Mouse (Mus musculus) myocyte (in vitro differentiated cells): ENCODE results near the gene Nav3. TPM values are rescaled to one million over a fixed set of nuclear protein-coding genes. Genes with fewer than 3 reads are reported as not detected.

ENCODE experiments used
- H3K27me3 ChIP-seq: one replicate; pipeline ENCODE4 v1.6.1; 2011; ENCODE audit not compliant: control insufficient read depth, insufficient read depth, insufficient read length
- H3K36me3 ChIP-seq: one replicate; pipeline ENCODE4 v1.6.1; 2011; ENCODE audit not compliant: control insufficient read depth, insufficient read depth
- H3K4me2 ChIP-seq: one replicate; pipeline ENCODE4 v1.6.1; 2011; ENCODE audit warnings: low read depth, control low read depth
- H3K4me3 ChIP-seq: one replicate; pipeline ENCODE4 v1.5.1; 2011; ENCODE audit warnings: mild to moderate bottlenecking, control low read depth, moderate library complexity
- H3K79me2 ChIP-seq: one replicate; pipeline ENCODE4 v1.6.1; 2011; ENCODE audit not compliant: control insufficient read depth, insufficient read depth
- H3ac ChIP-seq: one replicate; pipeline ENCODE4 v1.6.1; 2011; ENCODE audit not compliant: control insufficient read depth, insufficient read length
- CEBPB ChIP-seq: IDR thresholded peaks from 2 replicates; pipeline ENCODE4 v1.6.1; 2011; ENCODE audit warnings: mild to moderate bottlenecking, moderate library complexity; ENCODE audit not compliant: poor library complexity, insufficient read depth, severe bottlenecking
- E2F4 ChIP-seq: IDR thresholded peaks from one replicate; pipeline ENCODE4 v1.6.1; 2011; ENCODE audit warnings: mild to moderate bottlenecking, control low read depth, moderate library complexity; ENCODE audit not compliant: insufficient read depth
- MAX ChIP-seq: IDR thresholded peaks from one replicate; pipeline ENCODE4 v1.6.1; 2011; ENCODE audit warnings: low read depth, mild to moderate bottlenecking, control low read depth
- MYOD1 ChIP-seq, 3 experiments: IDR thresholded peaks; one replicate each; pipeline ENCODE4 v1.6.1; 2011; ENCODE audit warnings: control low read depth in 2 of 3, low read depth in 2 of 3, mild to moderate bottlenecking in 2 of 3, moderate library complexity in 1 of 3; ENCODE audit not compliant: insufficient read length in 2 of 3, control insufficient read depth in 1 of 3
- MYOG ChIP-seq, 3 experiments: IDR thresholded peaks; one replicate each; pipeline ENCODE4 v1.6.1; 2011; ENCODE audit warnings: control low read depth in 2 of 3, low read depth in 2 of 3, mild to moderate bottlenecking in 2 of 3; ENCODE audit not compliant: insufficient read length in 2 of 3, control insufficient read depth in 1 of 3, insufficient read depth in 1 of 3
- POLR2A ChIP-seq: IDR thresholded peaks from one replicate; pipeline ENCODE4 v1.6.1; 2011; ENCODE audit warnings: low read depth, mild to moderate bottlenecking, control low read depth, moderate library complexity; ENCODE audit not compliant: insufficient read length
- POLR2AphosphoS2 ChIP-seq: IDR thresholded peaks from one replicate; pipeline ENCODE4 v1.6.1; 2011; ENCODE audit warnings: low read depth, control low read depth; ENCODE audit not compliant: insufficient read length
- REST ChIP-seq: IDR thresholded peaks from one replicate; pipeline ENCODE4 v1.6.1; 2011; ENCODE audit warnings: mild to moderate bottlenecking, control low read depth, moderate library complexity; ENCODE audit not compliant: insufficient read depth, insufficient read length
- SRF ChIP-seq: IDR thresholded peaks from one replicate; pipeline ENCODE4 v1.6.1; 2011; ENCODE audit warnings: low read depth; ENCODE audit not compliant: control insufficient read depth, insufficient read length
- TCF12 ChIP-seq: IDR thresholded peaks from one replicate; pipeline ENCODE4 v1.6.1; 2011; ENCODE audit warnings: mild to moderate bottlenecking, control low read depth; ENCODE audit not compliant: poor library complexity, insufficient read depth, severe bottlenecking
- TCF3 ChIP-seq: IDR thresholded peaks from one replicate; pipeline ENCODE4 v1.6.1; 2011; ENCODE audit warnings: low read depth, control low read depth; ENCODE audit not compliant: insufficient read length
- USF1 ChIP-seq: IDR thresholded peaks from one replicate; pipeline ENCODE4 v1.6.1; 2011; ENCODE audit warnings: low read depth, mild to moderate bottlenecking, control low read depth, moderate library complexity
- polyA plus RNA-seq: library from polyadenylated mRNA; unstranded; fragments of >200 nt; fragmentation: generic; extraction: Trizol; gene quantifications from one replicate; pipeline ENCODE4 v1.2.1, GENCODE M21; 2012; ENCODE audit warnings: missing spikeins

The Nav3 gene
- polyA plus RNA-seq, 1 experiment = 2.9 TPM

- Histone ChIP-seq H3ac (no peak overlapping the region), H3K79me2 (no peaks in the 10 kb centered on the region), H3K4me3 (no peak overlapping the region), H3K27me3 (no peaks in the 10 kb centered on the region), H3K4me2 (no peak overlapping the region), H3K36me3 (peaks cover 11% of the 10 kb centered on the region)
- TF ChIP-seq USF1 (no peak), TCF12 (no peak), POLR2AphosphoS2 (no peak), MYOD1 (IDR thresholded peaks at IDR 0.05; ENCODE audit: control insufficient read depth in 1 of 3, insufficient read length in 2 of 3, low read depth in 2 of 3) (no peak), MYOG (IDR thresholded peaks at IDR 0.05; ENCODE audit: control insufficient read depth in 1 of 3, insufficient read depth in 1 of 3, insufficient read length in 2 of 3, low read depth in 2 of 3) (no peak)
These were observed 581.2 kb downstream of the Nav3 start for GRCm38 (mm10) chr10:109874652-109875311.

GRCm38 (mm10) chr10:109866063-109866462 is 589.9 kb downstream of the Nav3 start:
- no peak for TF ChIP-seq MYOG (IDR thresholded peaks at IDR 0.05; ENCODE audit: control insufficient read depth in 1 of 3, insufficient read depth in 1 of 3, insufficient read length in 2 of 3, low read depth in 2 of 3)
- Histone ChIP-seq H3K4me2 (no peak overlapping the region), H3K79me2 (no peaks in the 10 kb centered on the region), H3K4me3 (no peak overlapping the region), H3K27me3 (no peaks in the 10 kb centered on the region), H3K36me3 (no peaks in the 10 kb centered on the region), H3ac (no peak overlapping the region)

DNA sequence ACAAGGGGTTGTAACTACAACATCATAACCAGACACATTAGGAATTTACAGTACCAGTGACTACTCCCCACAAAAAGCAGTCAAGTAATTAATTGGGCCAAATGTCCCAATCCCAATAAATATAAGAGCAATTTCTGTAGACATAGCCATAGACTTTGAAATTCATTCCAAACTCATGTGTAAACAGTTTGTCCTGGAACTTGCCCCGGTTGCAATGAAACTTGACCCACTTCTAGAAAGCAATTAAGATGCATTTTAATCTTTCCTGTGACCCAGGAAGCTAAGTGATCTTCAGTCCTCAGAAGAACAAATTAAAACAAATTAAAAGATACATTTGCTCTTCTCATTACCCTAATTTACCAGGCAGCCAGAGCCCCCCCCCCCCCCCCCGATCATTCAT is 590.6 kb downstream of the Nav3 start:
- H3K79me2 ChIP-seq = no peaks in the 10 kb centered on the region
- H3ac ChIP-seq = no peak overlapping the region
- H3K4me2 ChIP-seq = no peak overlapping the region
- no peaks in the 10 kb centered on the region for H3K36me3 ChIP-seq
- H3K4me3 ChIP-seq = no peak overlapping the region
- H3K27me3 ChIP-seq = no peaks in the 10 kb centered on the region
- TF ChIP-seq REST = no peak
- TF ChIP-seq USF1 = no peak
- TF ChIP-seq POLR2AphosphoS2 = no peak
- no peak for TF ChIP-seq MYOG (IDR thresholded peaks at IDR 0.05; ENCODE audit: control insufficient read depth in 1 of 3, insufficient read depth in 1 of 3, insufficient read length in 2 of 3, low read depth in 2 of 3)
- TF ChIP-seq MAX = no peak
- TF ChIP-seq MYOD1 (IDR thresholded peaks at IDR 0.05; ENCODE audit: control insufficient read depth in 1 of 3, insufficient read length in 2 of 3, low read depth in 2 of 3) = no peak
- no peak for TF ChIP-seq TCF3
- no peak for TF ChIP-seq POLR2A
- TF ChIP-seq SRF = no peak

- Histone ChIP-seq H3ac (no peak overlapping the region), H3K36me3 (no peaks in the 10 kb centered on the region), H3K4me2 (no peak overlapping the region), H3K27me3 (no peaks in the 10 kb centered on the region), H3K79me2 (no peaks in the 10 kb centered on the region), H3K4me3 (no peak overlapping the region)
- TF ChIP-seq REST = no peak
These were observed 591.3 kb downstream of the Nav3 start for GRCm38 (mm10) chr10:109864708-109865107.

DNA sequence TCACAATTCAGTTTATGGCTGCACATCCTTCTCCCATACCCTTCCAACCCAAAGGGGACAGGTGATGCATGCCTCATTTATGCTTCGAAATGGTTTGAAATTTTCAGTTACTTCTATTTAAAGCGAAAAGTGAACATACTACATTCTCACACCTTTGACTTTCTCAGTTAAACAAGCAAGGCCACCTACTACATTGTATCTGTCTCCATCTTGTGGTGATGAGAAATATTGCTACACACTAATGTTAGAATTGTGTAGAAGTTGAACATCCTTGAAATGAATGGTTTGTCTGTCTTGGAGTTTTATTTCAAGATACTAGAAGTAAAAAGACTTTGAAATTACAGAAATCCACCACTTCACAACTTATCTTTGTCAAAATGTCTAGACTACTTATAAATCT is 594.7 kb downstream of the Nav3 start:
- Histone ChIP-seq H3K27me3 (no peaks in the 10 kb centered on the region), H3ac (no peak overlapping the region), H3K4me2 (no peak overlapping the region), H3K4me3 (no peak overlapping the region), H3K36me3 (peaks cover 9% of the 10 kb centered on the region), H3K79me2 (no peaks in the 10 kb centered on the region)
- TF ChIP-seq MYOG (IDR thresholded peaks at IDR 0.05; ENCODE audit: control insufficient read depth in 1 of 3, insufficient read depth in 1 of 3, insufficient read length in 2 of 3, low read depth in 2 of 3) (no peak), POLR2A (no peak), MYOD1 (IDR thresholded peaks at IDR 0.05; ENCODE audit: control insufficient read depth in 1 of 3, insufficient read length in 2 of 3, low read depth in 2 of 3) (no peak), TCF3 (no peak), POLR2AphosphoS2 (no peak), REST (no peak), MAX (no peak), E2F4 (no peak), TCF12 (no peak), USF1 (no peak), SRF (no peak), CEBPB (no peak)

GRCm38 (mm10) chr10:109858568-109858967 is 597.4 kb downstream of the Nav3 start:
- TF ChIP-seq MYOG (IDR thresholded peaks at IDR 0.05; ENCODE audit: control insufficient read depth in 1 of 3, insufficient read depth in 1 of 3, insufficient read length in 2 of 3, low read depth in 2 of 3) (no peak), MYOD1 (IDR thresholded peaks at IDR 0.05; ENCODE audit: control insufficient read depth in 1 of 3, insufficient read length in 2 of 3, low read depth in 2 of 3) (no peak), POLR2A (no peak), TCF3 (no peak), MAX (no peak), POLR2AphosphoS2 (no peak), SRF (no peak), E2F4 (no peak), REST (no peak), USF1 (no peak), CEBPB (no peak), TCF12 (no peak)
- no peak overlapping the region for H3ac ChIP-seq
- H3K4me2 ChIP-seq = no peak overlapping the region
- no peaks in the 10 kb centered on the region for H3K79me2 ChIP-seq
- no peaks in the 10 kb centered on the region for H3K27me3 ChIP-seq
- peaks cover 12% of the 10 kb centered on the region for H3K36me3 ChIP-seq
- no peak overlapping the region for H3K4me3 ChIP-seq
